Mouse (Mus musculus) liver, embryonic 13.5 days (tissue): ENCODE data around the gene Gm7954. TPM values are rescaled to one million over a fixed set of nuclear protein-coding genes. Genes with fewer than 3 reads are reported as not detected.
"Not testable (repeated sequence)": the region's sequence is repeated elsewhere in the genome, so short reads cannot be mapped to it uniquely, and the experiment has no call there.

Source experiments
- ATAC-seq: fragments of 200-750 bp; cut with Nextera tagmentation; 2 replicates; pipeline ENCODE4 v1.8.0; 2017; ENCODE audit warnings: low read depth, mild to moderate bottlenecking, moderate number of reproducible peaks, moderate library complexity
- DNase-seq: peaks from one replicate; pipeline ENCODE4 v3.0.0; 2022
- H3K27ac ChIP-seq: fragments of 300-500 bp; sonication (generic); 2 replicates; pipeline ENCODE4 v1.5.1; 2015; ENCODE audit warnings: moderate library complexity, mild to moderate bottlenecking, inconsistent platforms
- H3K27me3 ChIP-seq: fragments of 300-500 bp; sonication (generic); 2 replicates; pipeline ENCODE4 v1.6.1; 2015; ENCODE audit warnings: mild to moderate bottlenecking, inconsistent platforms
- H3K36me3 ChIP-seq: fragments of 300-500 bp; sonication (generic); 2 replicates; pipeline ENCODE4 v1.6.1; 2015; ENCODE audit warnings: mild to moderate bottlenecking, inconsistent platforms
- H3K4me1 ChIP-seq: fragments of 300-500 bp; sonication (generic); replicated peaks from 2 replicates; pipeline ENCODE4 v1.6.1; 2015; ENCODE audit warnings: inconsistent platforms
- H3K4me2 ChIP-seq: fragments of 300-500 bp; sonication (generic); 2 replicates; pipeline ENCODE4 v1.6.1; 2015; ENCODE audit warnings: inconsistent platforms, mild to moderate bottlenecking, moderate library complexity
- H3K4me3 ChIP-seq: fragments of 300-500 bp; sonication (generic); replicated peaks from 2 replicates; pipeline ENCODE4 v1.5.1; 2015; ENCODE audit warnings: mild to moderate bottlenecking, inconsistent platforms
- H3K9ac ChIP-seq: fragments of 300-500 bp; sonication (generic); 2 replicates; pipeline ENCODE4 v1.6.1; 2015; ENCODE audit warnings: mild to moderate bottlenecking, inconsistent platforms
- H3K9me3 ChIP-seq: fragments of 300-500 bp; sonication (generic); replicated peaks from 2 replicates; pipeline ENCODE4 v1.6.1; 2016; ENCODE audit warnings: inconsistent platforms
- WGBS: fragments of 180-500 bp; shearing (Covaris S2); methylation state at CpG from one replicate; pipeline ENCODE4 v1.1.7; 2015; ENCODE audit not compliant: insufficient replicate concordance; 5-methylcytosine and 5-hydroxymethylcytosine counted together
- polyA plus RNA-seq: library from polyadenylated mRNA; unstranded; fragments of >200 nt; fragmentation: Nextera tagmentation; extraction: Ambion mirVana; gene quantifications from 2 replicates; pipeline ENCODE4 v1.2.1, GENCODE M21; 2015

Gm7954 gene
- polyA plus RNA-seq = not detected in 2 replicates

DNA sequence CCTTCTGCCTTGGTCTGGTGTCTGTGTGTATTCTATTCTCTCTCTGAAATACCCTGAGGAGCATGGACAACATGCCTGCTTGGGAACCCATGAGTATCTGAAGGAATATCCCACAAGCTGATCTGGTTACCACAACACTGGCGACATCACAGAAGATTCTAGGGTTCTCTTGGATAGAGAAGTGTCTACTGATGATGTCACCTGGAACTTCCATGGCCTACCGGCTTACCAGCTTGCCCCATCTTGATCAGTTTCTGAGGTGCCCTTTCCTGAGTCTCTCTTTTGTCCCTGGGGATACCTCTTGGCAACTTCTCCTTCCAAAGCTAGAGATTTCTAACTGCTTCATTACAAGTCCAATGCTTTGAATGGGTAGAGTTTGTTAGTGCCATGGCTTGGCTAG lies at the start of gene Gm7954:
Gene Gm7954, minus strand, starts transcription at position 101 of the 400 bp plus-strand sequence.
- not testable (repeated sequence) for ATAC-seq, H3K27me3 ChIP-seq, H3K4me2 ChIP-seq, H3K27ac ChIP-seq, H3K36me3 ChIP-seq, H3K4me1 ChIP-seq, H3K4me3 ChIP-seq, DNase-seq, H3K9ac ChIP-seq, H3K9me3 ChIP-seq
- WGBS = no CpG with 5 or more reads among the region's 2 CpGs

DNA sequence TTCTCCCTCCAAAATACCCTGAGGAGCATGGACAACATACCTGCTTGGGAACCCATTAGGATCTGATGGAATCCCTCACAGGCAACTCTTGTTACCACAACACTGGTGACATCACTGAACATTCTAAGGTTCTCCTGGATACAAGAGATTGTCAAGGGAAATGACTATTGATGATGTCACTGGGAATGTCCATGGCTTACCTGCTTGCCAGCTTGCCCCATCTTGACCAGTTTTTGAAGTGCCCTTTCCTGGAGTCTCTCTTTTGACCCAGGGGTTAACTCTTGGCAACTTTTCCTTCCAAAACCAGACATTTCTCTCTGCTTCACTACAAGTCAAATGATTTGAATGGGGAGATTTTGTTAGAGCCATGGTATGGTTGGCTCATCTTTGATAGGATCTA lies 36.1 kb upstream of the Gm7954 start, which contains the start of gene Gm3486:
Gene Gm3486, minus strand, starts transcription at position 101 of the 400 bp plus-strand sequence.
- not testable (repeated sequence) for H3K9me3 ChIP-seq, H3K27ac ChIP-seq, H3K27me3 ChIP-seq, ATAC-seq, H3K36me3 ChIP-seq, H3K4me3 ChIP-seq, DNase-seq, H3K9ac ChIP-seq, H3K4me1 ChIP-seq, H3K4me2 ChIP-seq

DNA sequence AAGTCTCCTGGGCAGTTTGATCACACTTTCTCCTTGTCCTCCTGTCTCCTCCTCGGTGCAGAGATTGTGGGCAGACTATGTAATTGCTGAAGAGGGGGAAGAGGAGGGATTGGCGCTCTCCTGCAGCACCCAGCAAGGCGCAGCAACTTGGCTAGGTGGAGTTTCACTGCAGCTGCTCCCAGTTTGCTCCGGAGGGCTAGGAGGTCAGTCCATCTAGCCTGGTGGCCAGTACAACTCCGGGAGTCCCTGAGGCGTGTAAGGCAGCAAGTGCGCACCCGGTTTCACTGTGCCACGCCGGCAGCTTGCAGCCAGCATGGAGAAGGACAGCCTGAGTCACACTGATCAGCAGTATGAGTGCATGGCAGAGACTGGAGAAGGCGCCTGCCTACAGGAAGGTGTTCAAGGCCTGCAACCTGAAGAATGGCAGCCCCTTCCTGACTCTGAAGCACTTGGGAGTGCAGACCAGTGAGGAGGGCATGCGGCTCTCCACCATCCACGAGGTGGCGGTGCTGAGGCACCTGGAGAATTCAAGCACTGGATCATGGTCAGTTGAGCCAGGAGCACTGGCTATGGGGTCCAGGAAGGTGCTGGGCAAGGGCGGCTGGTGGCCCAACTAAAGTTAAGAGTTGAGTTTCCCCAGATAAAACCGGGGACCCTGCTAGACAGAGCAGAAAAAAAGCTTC lies 27.8 kb downstream of the Gm7954 start:
- H3K27ac ChIP-seq, H3K4me3 ChIP-seq, DNase-seq, H3K4me2 ChIP-seq, H3K9me3 ChIP-seq, ATAC-seq, H3K27me3 ChIP-seq, H3K36me3 ChIP-seq, H3K9ac ChIP-seq, H3K4me1 ChIP-seq: not testable (repeated sequence)
- WGBS = 13% methylated on average over 11 of the region's 16 CpGs

DNA sequence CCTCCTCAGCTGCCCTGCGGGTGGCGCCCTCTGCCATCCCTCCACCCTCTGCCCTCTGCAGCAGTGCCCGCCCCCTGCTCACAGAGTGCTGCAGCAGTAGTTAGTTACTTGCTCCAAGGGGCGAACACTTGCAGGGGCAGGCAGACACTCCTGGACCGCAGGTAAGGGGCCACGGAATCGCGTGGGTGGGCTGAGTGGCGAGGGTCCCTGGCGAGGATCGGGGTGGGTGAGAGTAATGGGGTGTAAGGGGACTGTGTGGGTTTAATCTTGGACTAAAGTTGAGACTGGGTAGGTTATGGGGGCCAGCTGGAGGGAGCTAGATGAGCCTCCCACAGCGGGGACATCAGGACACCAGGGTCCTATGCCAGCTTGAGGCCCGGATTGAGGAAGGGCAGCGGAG lies 28.6 kb downstream of the Gm7954 start:
- not testable (repeated sequence) for H3K9ac ChIP-seq, H3K4me3 ChIP-seq, H3K36me3 ChIP-seq, H3K9me3 ChIP-seq, ATAC-seq, H3K27me3 ChIP-seq, DNase-seq, H3K4me1 ChIP-seq, H3K27ac ChIP-seq, H3K4me2 ChIP-seq
- WGBS = 18% methylated on average over 14 of the region's 14 CpGs

DNA sequence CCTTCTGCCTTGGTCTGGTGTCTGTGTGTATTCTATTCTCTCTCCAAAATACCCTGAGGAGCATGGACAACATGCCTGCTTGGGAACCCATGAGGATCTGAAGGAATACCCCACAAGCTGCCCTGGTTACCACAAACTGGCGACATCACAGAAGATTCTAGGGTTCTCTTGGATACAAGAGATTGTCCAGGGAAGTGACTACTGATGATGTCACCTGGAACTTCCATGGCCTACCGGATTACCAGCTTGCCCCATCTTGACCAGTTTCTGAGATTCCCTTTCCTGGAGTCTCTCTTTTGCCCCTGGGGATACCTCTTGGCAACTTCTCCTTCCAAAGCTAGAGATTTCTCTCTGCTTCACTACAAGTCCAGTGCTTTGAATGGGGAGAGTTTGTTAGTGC lies 45.1 kb downstream of the Gm7954 start, which contains the start of gene Gm6482:
Gene Gm6482, minus strand, starts transcription at position 101 of the 400 bp plus-strand sequence.
- not testable (repeated sequence) for H3K27ac ChIP-seq, H3K4me1 ChIP-seq, DNase-seq, H3K9ac ChIP-seq, H3K4me2 ChIP-seq, H3K27me3 ChIP-seq, H3K4me3 ChIP-seq, ATAC-seq, H3K36me3 ChIP-seq, H3K9me3 ChIP-seq
- 25% methylated on average over 1 of the region's 2 CpGs for WGBS

Other genes with a start within 250 kb of the Gm7954 start
- not detected in 2 replicates for gene Gm2832, start 174.7 kb downstream of the Gm7954 start, polyA plus RNA-seq
- gene Gm5798, start 104.9 kb downstream of the Gm7954 start, polyA plus RNA-seq = not detected in 2 replicates
- not detected in 2 replicates for gene Gm7945, start 67.1 kb downstream of the Gm7954 start, polyA plus RNA-seq
- gene Gm6482, start 45.2 kb downstream of the Gm7954 start, polyA plus RNA-seq = not detected in 2 replicates
- gene Gm3486, start 36.0 kb upstream of the Gm7954 start, polyA plus RNA-seq = not detected in 2 replicates
- not detected in 2 replicates for gene Gm7970, start 102.1 kb upstream of the Gm7954 start, polyA plus RNA-seq
- gene 1700049E17Rik2, start 119.7 kb upstream of the Gm7954 start, polyA plus RNA-seq = not detected in 2 replicates
- not detected in 2 replicates for gene Gm3072, start 171.1 kb upstream of the Gm7954 start, polyA plus RNA-seq
- not detected in 2 replicates for gene Gm3676, start 193.0 kb upstream of the Gm7954 start, polyA plus RNA-seq
- gene Gm8068, start 248.4 kb upstream of the Gm7954 start, polyA plus RNA-seq = not detected in 2 replicates